Mouse (Mus musculus) liver, adult (tissue): Measurements from ENCODE around the gene Dars2.

Experiments
- GATA4 ChIP-seq: IDR thresholded peaks from 2 replicates; pipeline ENCODE4 v1.6.1; 2014; ENCODE audit warnings: mild to moderate bottlenecking, low read length; ENCODE audit not compliant: insufficient replicate concordance

Dars2 gene

GRCm38 (mm10) chr1:161038968-161039721 is 31.3 kb downstream of the Dars2 start:
- no peak for TF ChIP-seq GATA4

- TF ChIP-seq GATA4, result no peak
Measured at GRCm38 (mm10) chr1:161038004-161038403, 32.5 kb downstream of the Dars2 start.

GRCm38 (mm10) chr1:161037599-161037998 is 32.9 kb downstream of the Dars2 start:
- no peak for TF ChIP-seq GATA4

- no peak for TF ChIP-seq GATA4
Measured at GRCm38 (mm10) chr1:161037026-161037425, 33.4 kb downstream of the Dars2 start.

- no peak for TF ChIP-seq GATA4
Measured at GRCm38 (mm10) chr1:161036411-161036841, 34.0 kb downstream of the Dars2 start.

- TF ChIP-seq GATA4, result no peak
Measured at GRCm38 (mm10) chr1:161035786-161036404, 34.6 kb downstream of the Dars2 start.

GRCm38 (mm10) chr1:161035281-161035785 is 35.1 kb downstream of the Dars2 start:
- no peak for TF ChIP-seq GATA4

- peak; percentile 9; the same call in 1 of the 2 replicates for TF ChIP-seq GATA4
Measured at GRCm38 (mm10) chr1:161034435-161035280, 35.8 kb downstream of the Dars2 start, which contains the start of gene Zbtb37. TSS of gene Zbtb37 (minus strand) at chr1:161034849.

- no peak for TF ChIP-seq GATA4
Measured at GRCm38 (mm10) chr1:161033856-161034434, 36.5 kb downstream of the Dars2 start.

GRCm38 (mm10) chr1:161032345-161032744 is 38.1 kb downstream of the Dars2 start:
- TF ChIP-seq GATA4, result no peak

- TF ChIP-seq GATA4, result no peak
Measured at GRCm38 (mm10) chr1:161031881-161032280, 38.6 kb downstream of the Dars2 start.

GRCm38 (mm10) chr1:161030058-161030457 is 40.4 kb downstream of the Dars2 start:
- no peak for TF ChIP-seq GATA4

- no peak for TF ChIP-seq GATA4
Measured at GRCm38 (mm10) chr1:161027196-161027595, 43.3 kb downstream of the Dars2 start.

GRCm38 (mm10) chr1:161025410-161026210 is 44.8 kb downstream of the Dars2 start:
- no peak for TF ChIP-seq GATA4
